Mouse (Mus musculus): ENCODE results near the gene Gm10409. TPM values are rescaled to one million over a fixed set of nuclear protein-coding genes. Genes with fewer than 3 reads are reported as not detected.
"Not testable (repeated sequence)": the region's sequence is repeated elsewhere in the genome, so short reads cannot be mapped to it uniquely, and the experiment has no call there.

Gene Gm10409
- 0.30 and 0.41 TPM in 2 replicates for polyA plus RNA-seq (2012; rRNA removed)

DNA sequence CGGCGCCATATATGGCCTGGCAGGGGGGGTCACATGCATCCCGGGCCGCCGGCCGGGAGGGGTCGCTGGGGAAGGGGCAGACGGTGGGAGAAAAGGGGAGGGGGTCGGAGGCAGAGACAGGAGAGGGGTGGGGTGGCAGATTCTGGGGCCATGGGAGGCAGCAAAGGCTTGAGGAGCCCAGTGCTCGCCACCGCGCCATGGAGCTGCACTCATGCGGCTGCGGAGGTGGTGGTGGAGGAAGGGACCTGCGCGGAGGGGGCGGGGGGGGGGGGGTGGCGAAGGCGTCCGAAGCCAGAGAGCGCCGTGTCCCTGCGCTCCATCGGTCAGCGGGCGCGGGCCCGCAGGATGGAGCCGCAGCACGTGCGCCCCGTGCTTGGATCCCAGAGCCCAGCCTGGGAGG lies at the start of gene Gm10409:
Gene Gm10409 (plus strand): TSS at position 301 of the 400 bp plus-strand sequence.
- DNase-seq (ENCODE audit: low spot score) = not testable (repeated sequence)

DNA sequence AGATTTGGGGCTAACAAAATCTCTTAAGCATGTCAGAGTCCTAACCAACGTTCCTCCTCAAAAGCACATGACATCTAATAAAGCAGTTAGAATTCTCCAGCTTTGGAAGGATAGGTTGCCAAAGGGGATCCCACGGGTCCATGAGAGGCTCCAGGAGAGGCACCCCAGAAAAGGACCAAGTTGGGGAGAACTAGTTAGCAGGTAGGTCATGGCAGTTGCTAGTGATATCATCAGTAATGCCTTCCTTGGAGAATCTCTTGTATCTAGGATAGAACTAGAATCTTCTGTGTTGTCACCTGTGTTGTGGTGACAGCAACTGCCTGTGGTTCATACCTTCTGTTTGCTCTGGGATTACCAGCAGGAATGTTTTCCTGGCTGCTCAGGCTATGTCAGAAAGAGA lies 17.6 kb upstream of the Gm10409 start, which contains the start of gene Gm10413:
Gene Gm10413 (plus strand): TSS at position 301 of the 400 bp plus-strand sequence.
- not testable (repeated sequence) for DNase-seq (ENCODE audit: low spot score)

DNA sequence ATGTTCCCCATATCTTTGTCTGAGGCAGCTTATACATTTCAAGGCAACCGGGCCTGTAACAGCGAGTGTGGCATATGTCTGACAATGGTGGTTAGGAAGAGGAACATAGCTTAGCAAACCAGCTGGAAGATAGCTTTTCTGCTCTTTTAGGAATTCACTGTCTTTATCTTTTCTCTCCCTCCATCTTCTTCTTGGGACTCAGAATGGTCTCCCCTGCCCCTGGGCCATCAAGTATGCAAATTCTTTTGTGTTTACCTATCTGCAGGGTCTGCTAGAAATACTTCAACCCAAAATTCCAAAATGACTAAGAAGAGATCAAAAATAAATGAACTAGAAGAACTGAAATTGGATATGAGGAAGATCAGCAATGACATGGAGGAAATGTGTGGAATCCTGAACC lies 15.4 kb downstream of the Gm10409 start, which contains the start of gene Gm3005:
Gene Gm3005 (plus strand): TSS at position 301 of the 400 bp plus-strand sequence.
- DNase-seq (ENCODE audit: low spot score) = not testable (repeated sequence)

DNA sequence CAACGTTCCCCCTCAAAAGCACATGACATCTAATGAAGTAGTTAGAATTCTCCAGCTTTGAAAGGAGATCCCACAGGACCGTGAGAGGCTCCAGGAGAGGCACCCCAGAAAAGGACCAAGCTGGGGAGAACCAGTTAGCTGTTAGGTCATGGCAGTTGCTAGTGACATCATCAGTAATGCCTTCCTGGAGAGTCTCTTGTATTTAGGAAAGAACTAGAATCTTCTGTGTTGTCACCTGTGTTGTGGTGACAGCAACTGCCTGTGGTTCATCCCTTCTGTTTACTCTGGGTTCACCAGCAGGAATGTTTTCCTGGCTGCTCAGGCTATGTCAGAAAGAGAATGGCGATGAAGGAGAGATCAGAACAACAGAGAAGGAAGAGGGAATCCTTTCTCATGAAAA lies 36.7 kb downstream of the Gm10409 start, which contains the start of gene Gm10408:
Gene Gm10408 (plus strand): TSS at position 301 of the 400 bp plus-strand sequence.
- not testable (repeated sequence) for DNase-seq (ENCODE audit: low spot score)

Other genes with a start within 250 kb of the Gm10409 start
- not detected in 2 replicates for gene Gm5795, start 224.4 kb upstream of the Gm10409 start, polyA plus RNA-seq (2012; rRNA removed)
- gene D830030K20Rik, start 204.1 kb upstream of the Gm10409 start, polyA plus RNA-seq (2012; rRNA removed) = 4.7 and 5.9 TPM in 2 replicates
- 0.12 TPM in 1 of 2 replicates, not detected in the other for gene Gm2956, start 80.0 kb upstream of the Gm10409 start, polyA plus RNA-seq (2012; rRNA removed)
- not detected in 2 replicates for gene Gm10413, start 17.5 kb upstream of the Gm10409 start, polyA plus RNA-seq (2012; rRNA removed)
- 0.06 and 0.10 TPM in 2 replicates for gene Gm3005, start 15.5 kb downstream of the Gm10409 start, polyA plus RNA-seq (2012; rRNA removed)
- gene Gm10408, start 36.8 kb downstream of the Gm10409 start, polyA plus RNA-seq (2012; rRNA removed) = not detected in 2 replicates
- gene Gm3012, start 221.9 kb downstream of the Gm10409 start, polyA plus RNA-seq (2012; rRNA removed) = not detected in 2 replicates
- 0.30 and 0.41 TPM in 2 replicates for gene Gm3020, start 239.4 kb downstream of the Gm10409 start, polyA plus RNA-seq (2012; rRNA removed)